Mouse (Mus musculus) G1E (cell line): ENCODE measurements around the gene Col25a1. TPM values are rescaled to one million over a fixed set of nuclear protein-coding genes. Genes with fewer than 3 reads are reported as not detected.

Source experiments
- ATAC-seq: 2 replicates; pipeline ENCODE4 v1.8.0; 2016; ENCODE audit warnings: mild to moderate bottlenecking; ENCODE audit not compliant: insufficient number of reproducible peaks, poor library complexity, low FRiP score, severe bottlenecking; ENCODE audit errors: extremely low read depth
- DNase-seq: peaks from one replicate; pipeline ENCODE4 v3.0.0; 2012; ENCODE audit warnings: low spot score
- H3K27me3 ChIP-seq: 2 replicates; pipeline ENCODE4 v1.6.1; 2012; ENCODE audit warnings: mild to moderate bottlenecking, low read length, inconsistent platforms; ENCODE audit not compliant: insufficient read depth
- H3K36me3 ChIP-seq: replicated peaks from 2 replicates; pipeline ENCODE3; 2012; ENCODE audit warnings: mild to moderate bottlenecking, inconsistent platforms
- H3K4me1 ChIP-seq: 2 replicates; pipeline ENCODE4 v1.6.1; 2012; ENCODE audit warnings: low read depth, low read length, inconsistent platforms, mixed read lengths; ENCODE audit not compliant: insufficient read depth
- H3K4me3 ChIP-seq: 2 replicates; pipeline ENCODE4 v1.5.1; 2012; ENCODE audit warnings: low read depth, mild to moderate bottlenecking, inconsistent platforms, low read length, moderate library complexity, mixed read lengths
- H3K9me3 ChIP-seq: replicated peaks from 2 replicates; pipeline ENCODE4 v1.6.1; 2012; ENCODE audit warnings: inconsistent platforms
- CTCF ChIP-seq: IDR thresholded peaks from 2 replicates; pipeline ENCODE4 v1.5.1; 2012; ENCODE audit warnings: low read depth, low read length, inconsistent platforms, mixed read lengths
- GATA1 ChIP-seq: IDR thresholded peaks from 2 replicates; pipeline ENCODE4 v1.6.1; 2012; ENCODE audit warnings: borderline replicate concordance, low read length, inconsistent platforms, mixed read lengths
- GATA2 ChIP-seq: IDR thresholded peaks from 2 replicates; pipeline ENCODE4 v1.6.1; 2012; ENCODE audit warnings: low read depth, low read length, inconsistent platforms, borderline replicate concordance
- POLR2AphosphoS5 ChIP-seq: IDR thresholded peaks from 2 replicates; pipeline ENCODE4 v1.6.1; 2012; ENCODE audit warnings: low read depth, low read length, inconsistent platforms; ENCODE audit not compliant: insufficient replicate concordance
- TAL1 ChIP-seq: conservative IDR thresholded peaks from 2 replicates; pipeline ENCODE4 v1.6.1; 2012; ENCODE audit warnings: low read depth, low read length, inconsistent platforms, mixed read lengths
- polyA plus RNA-seq: library from polyadenylated mRNA; stranded (reverse); fragments of >175 nt; gene quantifications from 2 replicates; pipeline ENCODE4 v1.2.3, GENCODE M21; 2012
- total RNA-seq, 2 experiments: library from RNA; stranded (forward) in 1 of 2; stranded (reverse) in 1 of 2; fragments of 200-1000 nt in 1 of 2; fragments of >200 nt in 1 of 2; fragmentation: Nextera tagmentation in 1 of 2; gene quantifications; 2 replicates each; pipeline ENCODE4 v1.2.3; 2014 to 2017

Col25a1 gene
- total and polyA plus RNA-seq, 3 experiments: 0.22 TPM; not detected in 2

GRCm38 (mm10) chr3:130159906-130160305 lies 28.6 kb downstream of the Col25a1 start:
- no peak for TF ChIP-seq TAL1
- ATAC-seq (no peak), DNase-seq (no peak)
- peaks cover 21% of the 10 kb centered on the region for H3K9me3 ChIP-seq
- no peaks in the 10 kb centered on the region for H3K4me1 ChIP-seq
- no peaks in the 10 kb centered on the region for H3K36me3 ChIP-seq
- no peaks in the 10 kb centered on the region for H3K27me3 ChIP-seq
- H3K4me3 ChIP-seq: no peak overlapping the region

- DNase-seq (no peak), ATAC-seq (no peak)
- Histone ChIP-seq H3K36me3 (no peaks in the 10 kb centered on the region), H3K4me1 (no peaks in the 10 kb centered on the region), H3K9me3 (peaks cover 22% of the 10 kb centered on the region), H3K4me3 (no peak overlapping the region), H3K27me3 (no peaks in the 10 kb centered on the region)
- TF ChIP-seq GATA2 (no peak), GATA1 (no peak), TAL1 (no peak), POLR2AphosphoS5 (no peak), CTCF (no peak)
Measured at GRCm38 (mm10) chr3:130160902-130161301, 29.6 kb downstream of the Col25a1 start.

DNA sequence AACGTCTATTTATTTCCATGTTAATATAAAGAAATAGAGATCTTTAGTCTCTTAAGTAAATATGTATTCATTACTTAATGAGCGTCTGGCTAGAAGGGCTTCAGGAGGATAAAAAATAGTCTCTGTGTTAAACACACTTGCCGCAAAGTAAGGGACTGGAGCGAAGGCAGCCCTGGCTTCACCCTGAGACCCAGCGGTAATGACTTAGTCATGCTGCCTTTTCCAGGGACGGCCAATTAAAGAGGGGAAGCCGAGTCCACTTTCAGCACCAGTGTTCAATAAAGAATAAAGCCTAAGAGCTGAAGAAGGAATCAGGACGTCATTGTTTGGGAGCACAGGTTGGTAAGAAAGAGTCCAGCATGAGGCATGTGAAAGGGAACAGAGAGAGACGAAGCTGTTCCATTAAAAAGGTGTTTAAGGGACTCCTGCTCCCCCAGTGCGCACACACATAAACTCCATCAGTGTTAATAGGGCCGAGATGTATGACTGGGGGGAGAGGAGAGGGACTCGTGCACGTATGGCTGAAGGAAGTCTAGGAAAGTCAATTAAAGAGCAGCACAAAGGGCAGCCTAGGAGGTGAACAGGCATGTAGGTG lies 30.1 kb downstream of the Col25a1 start:
- no peak overlapping the region for H3K4me3 ChIP-seq
- no peaks in the 10 kb centered on the region for H3K36me3 ChIP-seq
- H3K4me1 ChIP-seq: no peaks in the 10 kb centered on the region
- ATAC-seq: no peak
- H3K9me3 ChIP-seq: peaks cover 27% of the 10 kb centered on the region
- no peak for DNase-seq
- TF ChIP-seq CTCF: no peak
- no peak for TF ChIP-seq TAL1
- TF ChIP-seq POLR2AphosphoS5: no peak
- no peak for TF ChIP-seq GATA2
- no peak for TF ChIP-seq GATA1
- no peaks in the 10 kb centered on the region for H3K27me3 ChIP-seq

GRCm38 (mm10) chr3:130166875-130167274 lies 35.6 kb downstream of the Col25a1 start:
- Histone ChIP-seq H3K9me3 (peaks cover 23% of the 10 kb centered on the region), H3K4me3 (no peak overlapping the region), H3K36me3 (no peaks in the 10 kb centered on the region), H3K27me3 (no peaks in the 10 kb centered on the region), H3K4me1 (no peaks in the 10 kb centered on the region)
- no peak for DNase-seq
- TF ChIP-seq GATA1 (no peak), TAL1 (no peak), GATA2 (no peak), POLR2AphosphoS5 (no peak), CTCF (no peak)
- no peak for ATAC-seq

DNA sequence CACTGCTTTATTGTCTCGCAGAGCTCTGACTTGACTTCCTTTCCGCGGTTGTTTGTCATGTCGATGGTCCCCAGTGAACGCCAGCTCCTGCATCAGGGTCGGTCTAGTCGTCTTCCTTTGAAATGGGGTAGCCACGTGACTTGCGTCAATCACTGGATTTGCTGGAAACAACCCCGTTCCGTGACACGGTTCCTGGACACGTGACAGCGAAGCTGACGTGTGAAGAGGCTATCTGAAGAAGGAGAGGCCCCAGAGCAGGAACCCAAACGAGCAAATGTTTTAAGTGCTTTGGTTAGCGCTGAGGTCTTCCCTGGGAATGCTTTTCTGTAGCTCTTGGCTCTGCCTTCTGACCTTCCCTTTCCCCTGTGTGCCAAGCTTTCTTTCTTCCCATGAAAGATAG lies 41.5 kb downstream of the Col25a1 start:
- H3K4me1 ChIP-seq: no peaks in the 10 kb centered on the region
- TF ChIP-seq GATA1 (no peak), POLR2AphosphoS5 (no peak), TAL1 (no peak), GATA2 (no peak), CTCF (no peak)
- H3K36me3 ChIP-seq: no peaks in the 10 kb centered on the region
- H3K27me3 ChIP-seq: no peaks in the 10 kb centered on the region
- DNase-seq (no peak), ATAC-seq (no peak)
- no peak overlapping the region for H3K4me3 ChIP-seq
- peaks cover 23% of the 10 kb centered on the region for H3K9me3 ChIP-seq

DNA sequence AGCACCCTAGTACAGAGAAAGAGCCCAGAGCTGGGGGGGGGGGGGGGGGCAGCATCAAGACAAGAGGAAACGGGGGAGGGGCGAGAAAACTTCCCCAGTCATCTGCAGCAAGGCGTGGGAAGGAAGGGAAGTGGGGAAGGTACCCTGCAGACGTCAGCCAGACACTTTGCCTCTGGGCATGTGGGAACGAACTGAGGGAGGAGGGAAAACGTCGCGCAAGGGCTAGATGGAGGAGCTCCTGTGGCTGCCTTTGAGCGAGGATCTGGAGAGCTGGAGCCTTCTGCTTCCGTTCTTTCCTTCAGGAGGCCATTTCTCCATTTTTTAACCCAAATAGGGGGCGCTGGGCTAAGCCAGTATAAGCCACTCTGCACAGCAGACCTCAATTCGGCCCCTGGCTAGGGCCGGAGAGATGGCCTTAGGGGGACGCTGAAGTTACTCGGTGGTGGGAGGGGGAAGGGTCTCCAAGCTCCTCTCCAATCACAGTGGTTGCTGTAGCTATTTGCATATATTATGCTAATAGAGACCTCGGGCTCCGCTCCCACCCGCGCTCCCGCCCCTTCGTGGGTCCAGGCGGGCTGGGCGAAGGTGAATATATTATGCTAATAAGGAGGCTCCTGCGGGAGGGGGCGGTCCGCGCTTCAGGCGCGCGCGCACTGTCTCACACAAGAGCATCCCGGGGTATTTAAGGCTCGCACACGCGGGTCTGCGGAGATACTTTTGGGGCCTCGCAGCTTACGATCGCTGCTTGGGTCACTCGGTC lies 49.1 kb downstream of the Col25a1 start:
- TF ChIP-seq GATA2 (no peak), POLR2AphosphoS5 (no peak), CTCF (no peak), TAL1 (no peak), GATA1 (no peak)
- Histone ChIP-seq H3K27me3 (no peaks in the 10 kb centered on the region), H3K4me3 (no peak overlapping the region; the same call in 1 of the 2 replicates), H3K9me3 (peaks cover 37% of the 10 kb centered on the region), H3K4me1 (no peaks in the 10 kb centered on the region), H3K36me3 (no peaks in the 10 kb centered on the region)
- ATAC-seq (no peak), DNase-seq (no peak)
